In genomic region chr1:51671287-51671686, GRCm38 (mm10) we compare ENCODE assay signal across 9 mouse cellular contexts.
A peak's percentile ranks its signal among the peaks of the same experiment; 100 is the strongest.
DNase-seq lines count a peak whose midpoint lies in the region; ATAC-seq and TF ChIP-seq lines count a peak whose summit lies in the region.
"Had no signal": no experiment of that assay in that cellular context is flagged by ENCODE, and none has a peak within 500 bp of the region (broad histone marks: within the 10 kb centered on the region; RNA-seq: fewer than 3 reads in every experiment).

No protein-coding gene starts in this region.

- peak; percentile 36 for DNase-seq in gastrocnemius, adult 2 months
- DNase-seq in gastrocnemius, adult 18-20 months (ENCODE audit: low spot score), result no peak
- DNase-seq in 416B (ENCODE audit: low read depth), result peak; percentile 63
- DNase-seq in cerebellum, postnatal 14 days, result peak; percentile 83 to 87
- peak; percentile 45 for DNase-seq in kidney, postnatal 10 days
- peak; percentile 62 for DNase-seq in lung, postnatal 25 days (ENCODE audit: low spot score)
- DNase-seq in spleen, adult 12 weeks (ENCODE audit: low spot score), result no peak

- peak; percentile 39 for TF ChIP-seq CTCF in gastrocnemius, adult 2 months (IDR thresholded peaks at IDR 0.05)

- intact Hi-C loops in gastrocnemius, adult 2 months (cut with DNase I), result no loop called here

- no peak overlapping the region for H3K27ac ChIP-seq in gastrocnemius, adult 2 months
- H3K27ac ChIP-seq: neural tube, embryonic 12.5 days had no signal

- no peak for ATAC-seq in inflammation-experienced regulatory T-cells, adult 6 months

- no peak overlapping the region for H3K4me3 ChIP-seq in gastrocnemius, adult 2 months
- H3K4me3 ChIP-seq: neural tube, embryonic 12.5 days had no signal

Comparison
In these comparisons a context has a peak if more than half of its experiments do, and no peak if none do; other contexts are left out.
1. DNase-seq: peak in gastrocnemius, adult 2 months (single experiment), 416B (single experiment), cerebellum, postnatal 14 days (2 of 2), kidney, postnatal 10 days (single experiment) and lung, postnatal 25 days (single experiment); none in gastrocnemius, adult 18-20 months (single experiment) and spleen, adult 12 weeks (single experiment).